Mouse (Mus musculus) Patski (cell line): ENCODE results near the gene Wdr72. TPM values are rescaled to one million over a fixed set of nuclear protein-coding genes. Genes with fewer than 3 reads are reported as not detected.

Experiments
- ATAC-seq: fragments of 100-300 bp; one replicate; pipeline ENCODE4 v1.8.0; 2021
- CTCF ChIA-PET: fragments of 350-600 bp; sonication (Branson Sonifier 250); formaldehyde crosslinking; loops from one replicate; lab custom pipeline; 2022; ENCODE audit warnings: inconsistent platforms; lab: Charles Lee
- POLR2A ChIA-PET: fragments of 350-600 bp; sonication (Branson Sonifier 250); formaldehyde crosslinking; loops from one replicate; lab custom pipeline; 2022; ENCODE audit warnings: antibody characterized with exemption, inconsistent platforms; lab: Charles Lee
- DNase-seq: peaks from one replicate; pipeline ENCODE4 v3.0.0-alpha.2; 2011; ENCODE audit warnings: low read depth, low spot score
- H3K27me3 ChIP-seq: fragments of 371-371 bp; one replicate; pipeline ENCODE4 v1.5.1; 2021
- CTCF ChIP-seq: fragments of 100-300 bp; IDR thresholded peaks from one replicate; pipeline ENCODE4 v1.5.1; 2021
- in situ Hi-C: fragments of 300-500 bp; cut with MboI; formaldehyde crosslinking; loops from 3 replicates; pipeline ENCODE4 v1.11.1; 2018; ENCODE audit warnings: low pct_unique_long_range_greater_than_20kb, mixed read lengths
- polyA plus RNA-seq: library from polyadenylated mRNA; unstranded; gene quantifications from one replicate; pipeline ENCODE4 v1.2.3, GENCODE M21; 2021

Gene Wdr72
- polyA plus RNA-seq, 1 experiment from 2014 or later: 0.39 TPM

- POLR2A ChIA-PET: no interaction called here
- CTCF ChIA-PET: no interaction called here
- H3K27me3 ChIP-seq: peaks cover 13% of the 10 kb centered on the region
- DNase-seq (no peak), ATAC-seq (peak; percentile 69)
- in situ Hi-C loops: loop anchor here (10.0 kb wide), 1 partner anchor 733 kb away; no protein-coding TSS in a partner anchor
- peak; percentile 93 for TF ChIP-seq CTCF
Measured at GRCm38 (mm10) chr9:74141864-74142263, 31.7 kb downstream of the Wdr72 start.

- DNase-seq (no peak), ATAC-seq (no peak)
- in situ Hi-C loops: loop anchor here (10.0 kb wide), 1 partner anchor 732 kb away; no protein-coding TSS in a partner anchor
- POLR2A ChIA-PET: no interaction called here
- peaks cover 17% of the 10 kb centered on the region for H3K27me3 ChIP-seq
- CTCF ChIA-PET: no interaction called here
- no peak for TF ChIP-seq CTCF
Measured at GRCm38 (mm10) chr9:74142705-74143104, 32.5 kb downstream of the Wdr72 start.

- H3K27me3 ChIP-seq: peaks cover 26% of the 10 kb centered on the region
- no peak for TF ChIP-seq CTCF
- ChIA-PET CTCF (no interaction called here), POLR2A (no interaction called here)
- ATAC-seq: no peak
- in situ Hi-C loops: loop anchor here (10.0 kb wide), 1 partner anchor 730 kb away; no protein-coding TSS in a partner anchor
- no peak for DNase-seq
Measured at GRCm38 (mm10) chr9:74145203-74145602, 35.0 kb downstream of the Wdr72 start.

GRCm38 (mm10) chr9:74148306-74148705 is 38.1 kb downstream of the Wdr72 start:
- ChIA-PET CTCF (no interaction called here), POLR2A (no interaction called here)
- no peak for TF ChIP-seq CTCF
- no peak for ATAC-seq
- no peak for DNase-seq
- in situ Hi-C loops: loop anchor here (10.0 kb wide), 1 partner anchor 726 kb away; no protein-coding TSS in a partner anchor
- peaks cover 24% of the 10 kb centered on the region for H3K27me3 ChIP-seq

- no peak for ATAC-seq
- no peak for DNase-seq
- ChIA-PET POLR2A (interaction anchor here (0.6 kb wide), 1 partner anchor 708 kb away, joined by 9 read pairs; no protein-coding TSS in a partner anchor), CTCF (interaction anchor here (1.9 kb wide), 1 partner anchor 9 kb away, joined by 6 read pairs; no protein-coding TSS in a partner anchor)
- peaks cover 9% of the 10 kb centered on the region for H3K27me3 ChIP-seq
- TF ChIP-seq CTCF: no peak
- in situ Hi-C loops: no loop called here
Measured at GRCm38 (mm10) chr9:74160361-74160933, 50.3 kb downstream of the Wdr72 start.

GRCm38 (mm10) chr9:74165697-74166096 is 55.5 kb downstream of the Wdr72 start:
- CTCF ChIA-PET: no interaction called here
- H3K27me3 ChIP-seq: peaks cover 20% of the 10 kb centered on the region
- DNase-seq (no peak), ATAC-seq (no peak)
- no peak for TF ChIP-seq CTCF
- POLR2A ChIA-PET: no interaction called here
- in situ Hi-C loops: no loop called here

- DNase-seq (no peak), ATAC-seq (no peak)
- in situ Hi-C loops: no loop called here
- ChIA-PET POLR2A (no interaction called here), CTCF (interaction anchor here (0.8 kb wide), 1 partner anchor 11 kb away, joined by 3 read pairs; no protein-coding TSS in a partner anchor)
- no peak for TF ChIP-seq CTCF
- peaks cover 14% of the 10 kb centered on the region for H3K27me3 ChIP-seq
Measured at GRCm38 (mm10) chr9:74169904-74170303, 59.7 kb downstream of the Wdr72 start.

- in situ Hi-C loops: no loop called here
- TF ChIP-seq CTCF: no peak
- no peak for DNase-seq
- peaks cover 17% of the 10 kb centered on the region for H3K27me3 ChIP-seq
- ChIA-PET CTCF (no interaction called here), POLR2A (no interaction called here)
- ATAC-seq: no peak
Measured at GRCm38 (mm10) chr9:74186748-74187400, 76.7 kb downstream of the Wdr72 start.

- ChIA-PET CTCF (no interaction called here), POLR2A (no interaction called here)
- no peak for TF ChIP-seq CTCF
- peaks cover 15% of the 10 kb centered on the region for H3K27me3 ChIP-seq
- no peak for DNase-seq
- in situ Hi-C loops: no loop called here
- no peak for ATAC-seq
Measured at GRCm38 (mm10) chr9:74187401-74188029, 77.4 kb downstream of the Wdr72 start.

GRCm38 (mm10) chr9:74194898-74195297 is 84.7 kb downstream of the Wdr72 start:
- ATAC-seq: no peak
- in situ Hi-C loops: no loop called here
- POLR2A ChIA-PET: no interaction called here
- peaks cover 6% of the 10 kb centered on the region for H3K27me3 ChIP-seq
- no peak for TF ChIP-seq CTCF
- DNase-seq: no peak
- CTCF ChIA-PET: no interaction called here

GRCm38 (mm10) chr9:74228272-74228671 is 118.1 kb downstream of the Wdr72 start:
- in situ Hi-C loops: no loop called here
- peaks cover 4% of the 10 kb centered on the region for H3K27me3 ChIP-seq
- CTCF ChIA-PET: no interaction called here
- ATAC-seq (no peak), DNase-seq (no peak)
- POLR2A ChIA-PET: no interaction called here
- no peak for TF ChIP-seq CTCF
